Mouse (Mus musculus): ENCODE measurements around the gene Uck2.

Uck2 gene

GRCm38 (mm10) chr1:167283441-167284257 is 1.5 kb downstream of the Uck2 start:
- DNase-seq (ENCODE audit: low spot score in 2 of 2) = peak in 1 of 2 experiments; percentile 38

GRCm38 (mm10) chr1:167282768-167283167 is 2.4 kb downstream of the Uck2 start:
- DNase-seq (ENCODE audit: low spot score in 2 of 2) = no peak

GRCm38 (mm10) chr1:167282112-167282511 is 3.0 kb downstream of the Uck2 start:
- no peak for DNase-seq (ENCODE audit: low spot score in 2 of 2)

- no peak for DNase-seq (ENCODE audit: low spot score in 2 of 2)
Measured at GRCm38 (mm10) chr1:167280061-167280460, 5.1 kb downstream of the Uck2 start.

- no peak for DNase-seq (ENCODE audit: low spot score in 2 of 2)
Measured at GRCm38 (mm10) chr1:167279160-167279715, 5.9 kb downstream of the Uck2 start.

GRCm38 (mm10) chr1:167278395-167278794 is 6.7 kb downstream of the Uck2 start:
- no peak for DNase-seq (ENCODE audit: low spot score in 2 of 2)

GRCm38 (mm10) chr1:167274646-167275390 is 10.3 kb downstream of the Uck2 start:
- DNase-seq (ENCODE audit: low spot score in 2 of 2) = no peak

- no peak for DNase-seq (ENCODE audit: low spot score in 2 of 2)
Measured at GRCm38 (mm10) chr1:167273380-167274163, 11.5 kb downstream of the Uck2 start.

- DNase-seq (ENCODE audit: low spot score in 2 of 2) = no peak
Measured at GRCm38 (mm10) chr1:167271841-167272240, 13.3 kb downstream of the Uck2 start.

- DNase-seq (ENCODE audit: low spot score in 2 of 2) = no peak
Measured at GRCm38 (mm10) chr1:167271304-167271703, 13.8 kb downstream of the Uck2 start.

- no peak for DNase-seq (ENCODE audit: low spot score in 2 of 2)
Measured at GRCm38 (mm10) chr1:167270342-167271111, 14.6 kb downstream of the Uck2 start.

GRCm38 (mm10) chr1:167269856-167270270 is 15.3 kb downstream of the Uck2 start:
- peak; percentile 70 to 76 for DNase-seq (ENCODE audit: low spot score in 2 of 2)

- DNase-seq (ENCODE audit: low spot score in 2 of 2) = no peak
Measured at GRCm38 (mm10) chr1:167269350-167269811, 15.7 kb downstream of the Uck2 start.

GRCm38 (mm10) chr1:167268360-167269063 is 16.6 kb downstream of the Uck2 start:
- DNase-seq (ENCODE audit: low spot score in 2 of 2) = no peak

- DNase-seq (ENCODE audit: low spot score in 2 of 2) = no peak
Measured at GRCm38 (mm10) chr1:167266720-167267119, 18.4 kb downstream of the Uck2 start.

GRCm38 (mm10) chr1:167265366-167265765 is 19.8 kb downstream of the Uck2 start:
- no peak for DNase-seq (ENCODE audit: low spot score in 2 of 2)

- DNase-seq (ENCODE audit: low spot score in 2 of 2) = no peak
Measured at GRCm38 (mm10) chr1:167262489-167263041, 22.6 kb downstream of the Uck2 start.

- DNase-seq (ENCODE audit: low spot score in 2 of 2) = no peak
Measured at GRCm38 (mm10) chr1:167261750-167262149, 23.4 kb downstream of the Uck2 start.

GRCm38 (mm10) chr1:167259702-167260101 is 25.4 kb downstream of the Uck2 start:
- DNase-seq (ENCODE audit: low spot score in 2 of 2) = no peak

- DNase-seq (ENCODE audit: low spot score in 2 of 2) = no peak
Measured at GRCm38 (mm10) chr1:167256724-167257302, 28.3 kb downstream of the Uck2 start.
